Mouse (Mus musculus): Measurements from ENCODE around the gene Afap1l2.

Afap1l2 gene

DNA sequence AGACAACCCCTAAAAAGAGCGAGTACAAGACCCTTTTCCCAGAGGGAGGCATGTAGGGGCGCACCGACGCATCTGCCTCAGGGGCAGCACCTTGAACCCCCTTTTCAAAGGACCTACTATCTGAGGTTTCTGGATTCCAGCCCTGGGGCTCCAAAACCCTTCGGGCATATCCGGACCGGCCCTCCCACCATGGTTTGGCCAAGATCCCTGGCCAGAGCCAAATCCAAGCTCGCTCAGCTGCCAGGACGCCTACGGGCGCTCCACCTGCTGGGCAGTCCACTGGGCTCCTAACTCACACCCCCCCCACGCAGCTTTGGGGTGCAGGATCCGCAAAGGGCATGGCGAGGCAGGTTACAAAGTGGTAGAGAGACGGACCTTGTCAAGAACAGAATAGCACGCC, 737 bp downstream of the Afap1l2 start:
- no peak for ATAC-seq (ENCODE audit: low TSS enrichment)

DNA sequence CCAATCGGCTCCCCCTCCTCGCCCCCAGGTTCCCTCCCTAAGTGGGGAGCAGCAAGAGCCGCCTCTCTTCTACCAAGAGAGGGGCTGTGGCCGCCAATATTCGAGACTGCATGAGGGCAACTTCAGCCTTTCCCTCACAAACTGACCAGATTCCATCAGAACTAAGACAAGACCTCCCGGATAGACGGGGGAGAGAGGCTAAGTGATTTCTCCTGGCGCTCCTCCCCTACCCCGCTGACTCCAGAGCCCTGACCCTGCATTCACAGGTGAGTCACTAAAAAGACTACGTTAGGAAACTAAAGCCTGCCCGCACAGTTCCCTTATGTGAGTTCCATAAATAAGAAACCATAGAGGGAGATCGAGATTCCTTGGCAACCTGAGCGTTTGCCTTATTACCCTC, 1.2 kb downstream of the Afap1l2 start:
- ATAC-seq (ENCODE audit: low TSS enrichment), result no peak

DNA sequence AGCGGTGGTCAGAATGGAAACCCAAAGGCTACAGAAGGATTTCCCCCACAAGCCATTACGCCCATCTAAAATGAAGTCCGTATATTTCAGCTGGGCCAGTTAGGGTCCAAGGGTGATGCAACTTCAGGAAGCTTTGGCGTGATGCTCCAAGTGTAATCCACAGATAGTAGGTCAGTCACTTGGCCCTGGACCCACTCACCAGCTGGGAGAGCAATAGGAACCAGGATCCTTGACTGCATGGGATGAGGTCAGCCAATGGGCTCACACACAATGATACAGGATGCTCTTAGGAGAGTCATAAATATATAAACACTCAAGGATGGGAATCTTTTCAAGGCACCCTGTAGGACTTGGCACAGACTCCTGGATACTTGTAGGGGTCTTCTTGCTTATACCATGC, 3.0 kb downstream of the Afap1l2 start:
- no peak for ATAC-seq (ENCODE audit: low TSS enrichment)

DNA sequence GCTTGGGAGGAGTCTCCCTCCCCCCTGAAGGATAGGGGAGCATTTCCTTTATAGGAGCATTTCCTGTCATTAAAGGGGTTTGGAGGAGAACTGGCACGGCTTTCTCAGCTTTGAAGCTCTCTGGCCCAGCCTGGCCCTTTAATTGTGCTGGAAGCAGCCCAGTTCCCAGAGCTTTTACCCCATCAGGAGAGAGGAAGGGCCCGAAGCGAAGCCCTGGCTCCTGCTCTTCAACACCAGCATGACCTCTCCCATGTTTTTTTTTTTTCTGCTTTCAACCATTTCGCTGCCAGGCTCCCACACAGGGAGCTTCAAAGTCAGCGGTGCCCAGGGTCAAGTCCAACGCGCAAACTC, 4.6 kb downstream of the Afap1l2 start:
- ATAC-seq (ENCODE audit: low TSS enrichment), result no peak

DNA sequence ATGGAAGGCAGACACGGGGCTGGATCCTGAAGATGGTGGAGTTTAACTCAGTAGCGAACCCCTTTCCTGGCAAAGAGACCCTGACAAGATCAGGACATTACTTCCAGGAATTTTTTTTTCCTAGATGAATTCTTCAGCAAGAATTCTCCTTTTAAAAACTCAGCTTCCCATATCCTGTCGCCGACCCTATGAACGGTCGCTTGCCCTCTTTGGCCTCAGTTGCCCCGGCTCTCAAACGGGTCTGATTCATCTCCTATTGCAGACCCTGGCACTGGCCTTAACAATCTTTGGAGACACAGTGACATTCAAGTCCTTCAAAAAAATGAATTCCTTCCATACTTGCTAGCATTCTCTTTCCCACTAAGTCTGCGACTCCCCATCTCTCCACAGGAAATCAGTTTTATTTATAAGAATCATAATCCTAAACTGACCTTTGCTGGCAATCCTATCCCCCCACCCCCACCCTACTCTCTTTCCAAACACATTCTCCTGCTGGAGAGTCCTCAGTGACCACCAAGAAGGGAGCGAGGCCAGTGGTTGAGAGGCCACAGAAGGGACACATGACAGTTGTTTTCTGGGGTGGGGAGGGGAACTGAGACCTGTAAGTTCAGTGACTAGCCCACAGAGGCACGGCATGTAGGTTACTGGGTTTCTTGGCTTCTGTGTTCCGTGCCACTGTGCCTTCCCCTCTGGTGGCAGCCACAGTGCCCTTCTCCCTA, 5.1 kb downstream of the Afap1l2 start:
- ATAC-seq (ENCODE audit: low TSS enrichment), result no peak

DNA sequence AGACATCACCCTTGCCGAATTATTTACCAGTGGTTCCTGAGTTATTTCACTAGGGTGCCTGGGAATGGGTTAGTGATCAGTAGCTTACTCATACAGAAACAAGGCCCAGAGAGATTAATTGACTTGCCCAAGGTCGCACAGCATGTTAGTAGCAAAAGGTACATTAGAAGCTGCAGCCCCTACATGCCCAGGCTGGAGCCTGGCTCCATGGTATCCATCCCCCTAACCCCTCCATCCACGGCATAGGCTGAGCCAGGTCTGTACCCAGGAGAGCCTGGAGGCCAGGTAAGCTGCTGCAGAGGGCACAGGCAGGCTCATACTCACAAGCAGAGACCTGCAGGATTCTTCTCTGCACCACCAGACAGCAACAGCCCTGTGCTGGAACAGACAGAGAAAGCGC, 6.1 kb downstream of the Afap1l2 start:
- no peak for ATAC-seq (ENCODE audit: low TSS enrichment)

DNA sequence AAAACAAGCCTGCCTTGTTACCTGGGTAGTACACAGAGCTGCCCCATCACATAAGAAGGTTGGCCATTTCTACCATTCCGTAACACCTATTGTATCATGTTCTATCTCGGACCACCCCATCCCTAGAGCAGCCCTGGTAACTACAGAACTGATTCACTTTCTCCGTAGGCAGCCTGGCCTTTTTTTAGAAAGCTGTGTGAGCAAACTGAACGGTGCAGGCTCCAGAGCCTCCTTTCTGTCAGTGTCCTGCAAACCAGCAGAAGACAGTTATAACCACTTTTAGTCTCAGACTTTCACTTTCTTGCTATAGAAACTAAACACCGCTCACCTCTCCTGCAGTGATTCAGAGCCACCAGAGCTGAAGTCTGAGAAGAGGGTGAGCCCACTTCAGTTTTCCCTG, 7.4 kb downstream of the Afap1l2 start:
- peak; percentile 75 for ATAC-seq (ENCODE audit: low TSS enrichment)

DNA sequence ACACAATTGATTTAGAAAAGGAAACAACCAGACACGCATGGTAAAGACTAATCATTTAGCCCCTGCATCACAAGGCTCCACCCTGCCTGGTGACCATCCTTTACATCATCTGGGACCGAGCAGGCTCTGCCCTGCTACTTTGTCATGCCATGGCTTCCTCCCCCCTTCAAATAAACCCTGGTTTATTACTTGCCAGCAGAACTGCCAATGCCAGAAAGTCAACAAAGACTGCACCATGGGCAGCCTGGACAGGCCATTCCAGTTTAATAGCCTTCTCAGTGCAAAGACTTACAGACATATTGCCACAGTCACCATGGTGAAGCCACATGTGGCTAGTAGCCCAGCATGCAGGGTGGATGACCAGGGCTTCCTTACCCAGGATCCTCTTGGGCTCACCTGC, 8.2 kb downstream of the Afap1l2 start:
- ATAC-seq (ENCODE audit: low TSS enrichment), result no peak

DNA sequence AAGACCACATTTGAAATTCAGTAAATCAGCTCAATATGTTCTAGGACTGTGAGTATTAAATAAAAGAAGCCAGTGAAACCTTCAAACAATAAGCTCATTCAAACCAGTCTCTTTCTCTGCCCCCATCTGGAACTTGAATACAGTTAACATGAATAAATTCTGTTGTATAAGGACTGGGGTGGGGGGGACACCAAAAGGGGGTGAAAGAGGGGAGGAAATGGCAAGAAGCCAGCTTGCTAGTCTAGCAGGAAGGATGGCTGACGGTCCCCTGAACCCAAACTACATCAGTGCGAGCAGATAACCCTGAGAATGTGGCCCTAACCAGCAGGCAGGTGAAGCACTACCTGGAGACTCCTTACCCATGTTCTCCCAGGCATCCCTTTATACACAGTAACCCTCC, 9.1 kb downstream of the Afap1l2 start:
- ATAC-seq (ENCODE audit: low TSS enrichment), result no peak

DNA sequence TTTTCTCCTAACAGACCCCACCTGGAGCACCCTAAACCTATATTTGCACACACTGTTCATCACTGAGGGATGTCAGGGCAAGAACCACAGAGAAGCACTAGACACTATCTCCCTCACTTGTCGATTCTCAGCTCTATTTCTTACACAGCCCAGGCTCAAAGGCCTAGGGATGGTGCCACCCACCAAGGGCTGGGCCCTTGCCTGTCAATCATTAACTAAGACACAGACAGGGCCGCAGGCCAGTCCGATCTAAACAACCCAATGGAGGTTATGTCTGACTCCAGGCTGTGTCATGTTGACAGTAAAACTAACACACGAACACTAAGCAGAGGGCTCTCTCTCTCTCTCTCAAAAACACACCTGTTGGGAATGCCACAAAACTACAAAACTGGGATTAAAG, 9.7 kb downstream of the Afap1l2 start:
- no peak for ATAC-seq (ENCODE audit: low TSS enrichment)

DNA sequence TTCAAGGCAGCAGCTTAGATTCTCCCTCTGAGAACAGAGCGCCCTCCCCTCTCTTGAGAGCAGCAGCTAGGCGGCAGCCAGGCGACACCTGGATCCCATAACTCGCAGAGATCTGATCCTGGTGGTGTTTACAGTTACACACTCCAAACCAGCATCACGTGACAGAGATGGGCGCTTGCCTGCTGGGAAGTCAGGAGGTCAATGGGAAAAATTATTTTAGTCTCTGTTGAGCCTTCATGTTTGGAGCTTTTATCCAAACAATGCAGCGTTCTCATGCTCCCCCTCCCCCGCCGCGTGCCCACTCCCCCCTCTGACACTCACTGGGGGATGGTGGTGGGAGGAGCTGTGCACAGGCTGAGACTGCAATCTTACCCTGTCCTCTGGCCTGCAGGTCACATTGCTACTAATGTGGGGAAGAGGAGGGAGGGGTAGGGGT, 10.8 kb downstream of the Afap1l2 start:
- no peak for ATAC-seq (ENCODE audit: low TSS enrichment)

DNA sequence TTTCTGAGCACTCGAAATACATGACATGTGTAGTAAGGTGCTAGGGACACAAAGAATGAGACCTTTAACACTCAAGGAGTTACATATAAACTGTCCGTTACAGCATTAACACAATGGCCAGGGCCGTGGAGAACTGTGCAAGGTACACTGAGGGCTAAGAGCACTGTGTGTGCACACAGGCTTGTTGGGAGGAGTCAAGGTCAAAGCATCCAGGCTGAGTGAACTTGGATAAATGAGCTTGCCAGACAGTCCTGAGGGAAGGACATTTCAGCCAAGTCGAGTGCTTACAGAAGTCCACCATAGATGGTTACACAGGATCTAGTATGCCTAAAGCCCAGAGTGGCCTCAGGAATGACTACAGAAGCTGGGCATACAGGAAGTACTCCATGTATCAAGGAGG, 12.6 kb downstream of the Afap1l2 start:
- ATAC-seq (ENCODE audit: low TSS enrichment), result no peak

DNA sequence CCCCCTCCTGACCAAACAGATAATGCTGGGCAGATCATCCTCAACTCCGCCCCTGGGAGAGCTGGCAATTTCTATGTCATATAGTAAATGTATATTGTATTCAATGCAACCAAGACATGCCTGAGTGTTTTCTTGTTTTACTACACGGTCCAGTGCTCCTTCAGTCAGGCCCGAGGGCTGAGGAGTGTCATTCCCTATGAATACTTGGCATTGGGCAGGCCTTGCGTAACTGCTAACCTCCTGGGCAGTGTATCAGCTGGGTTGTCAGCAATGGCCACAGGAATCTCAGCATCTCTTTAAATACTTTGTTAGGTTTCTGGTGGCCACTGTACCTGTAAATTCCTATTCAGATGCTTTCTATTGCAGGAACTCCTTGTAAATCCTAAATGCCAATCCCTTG, 13.4 kb downstream of the Afap1l2 start:
- ATAC-seq (ENCODE audit: low TSS enrichment), result no peak

DNA sequence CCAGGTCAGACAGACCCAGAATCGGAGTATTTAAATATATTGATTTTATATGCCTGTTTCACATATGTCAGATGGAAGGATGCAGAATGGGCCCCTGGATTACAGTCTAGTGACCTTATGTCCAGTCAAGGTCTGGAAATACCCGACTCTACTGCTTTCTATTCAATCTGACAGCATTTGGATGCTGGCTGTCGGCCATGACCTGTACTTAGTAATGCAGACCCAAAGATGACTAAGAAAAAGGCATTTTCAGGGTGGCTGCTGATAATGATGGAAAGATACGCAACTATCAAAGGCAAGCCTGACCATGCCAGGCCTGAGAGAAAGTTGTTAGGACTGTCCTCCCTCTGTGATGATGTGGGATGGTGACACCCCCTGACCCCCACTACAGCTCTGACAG, 14.3 kb downstream of the Afap1l2 start:
- no peak for ATAC-seq (ENCODE audit: low TSS enrichment)

DNA sequence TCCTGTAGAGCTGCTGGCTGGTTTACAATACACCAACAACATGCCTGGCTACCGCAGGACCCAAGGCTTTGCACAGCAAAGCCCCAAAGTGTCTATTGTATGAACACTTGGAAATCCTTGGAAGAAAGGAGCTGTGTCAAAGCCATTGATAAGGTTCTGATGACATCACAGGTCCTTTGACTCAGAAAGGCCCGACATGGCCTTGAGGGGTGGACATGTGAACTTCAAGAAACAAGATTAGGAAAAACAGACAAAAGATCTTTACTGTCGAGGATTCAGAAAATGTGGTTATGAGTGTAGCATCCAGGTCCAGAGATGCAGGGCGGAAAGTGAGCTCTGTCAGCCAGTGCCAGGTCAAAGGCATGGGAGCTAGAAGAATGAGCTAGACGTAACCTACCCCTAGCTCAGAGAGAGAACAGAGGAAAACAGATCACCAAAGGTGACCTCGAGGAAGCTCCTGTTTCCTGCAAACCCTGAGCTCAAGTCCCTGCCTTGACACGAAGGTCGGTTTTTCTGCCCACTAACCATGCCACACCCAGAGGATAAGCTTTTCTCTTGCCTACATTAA, 15.0 kb downstream of the Afap1l2 start:
- no peak for ATAC-seq (ENCODE audit: low TSS enrichment)

DNA sequence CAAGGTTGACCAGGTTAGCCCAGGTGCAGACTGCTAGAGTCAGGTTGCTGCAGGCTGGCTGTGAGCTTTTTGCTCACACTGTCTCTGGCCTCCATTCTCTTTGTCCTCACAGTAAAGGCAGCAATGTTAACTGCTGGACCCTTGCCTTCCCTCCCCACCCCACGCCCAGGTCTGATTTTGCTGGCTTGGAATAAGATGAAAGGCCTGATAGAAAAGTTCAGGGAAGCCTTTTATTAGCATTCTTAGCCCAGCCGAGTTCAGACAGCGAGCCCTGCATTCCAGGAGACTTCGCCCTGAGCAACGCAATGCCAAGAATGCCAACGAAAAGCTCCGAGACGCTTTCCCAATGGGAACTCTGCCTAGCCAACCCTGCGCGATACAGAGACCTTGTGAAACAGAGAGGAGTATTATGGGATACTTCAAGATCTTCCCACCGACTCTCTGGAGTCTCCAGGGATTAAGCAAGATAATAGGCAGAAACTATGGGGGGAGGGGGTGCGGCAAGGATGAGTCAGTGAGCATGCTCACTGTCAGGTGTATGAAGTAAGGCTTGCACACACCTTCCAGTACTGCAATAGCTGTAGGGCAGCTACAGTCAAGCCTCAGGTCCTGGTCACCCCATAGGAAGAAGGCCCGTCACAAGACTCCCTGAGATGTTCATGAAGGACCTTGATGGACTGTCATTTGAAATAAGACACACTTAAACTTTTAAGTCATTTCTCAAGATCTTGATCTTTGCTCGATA, 17.5 kb downstream of the Afap1l2 start:
- ATAC-seq (ENCODE audit: low TSS enrichment), result no peak

DNA sequence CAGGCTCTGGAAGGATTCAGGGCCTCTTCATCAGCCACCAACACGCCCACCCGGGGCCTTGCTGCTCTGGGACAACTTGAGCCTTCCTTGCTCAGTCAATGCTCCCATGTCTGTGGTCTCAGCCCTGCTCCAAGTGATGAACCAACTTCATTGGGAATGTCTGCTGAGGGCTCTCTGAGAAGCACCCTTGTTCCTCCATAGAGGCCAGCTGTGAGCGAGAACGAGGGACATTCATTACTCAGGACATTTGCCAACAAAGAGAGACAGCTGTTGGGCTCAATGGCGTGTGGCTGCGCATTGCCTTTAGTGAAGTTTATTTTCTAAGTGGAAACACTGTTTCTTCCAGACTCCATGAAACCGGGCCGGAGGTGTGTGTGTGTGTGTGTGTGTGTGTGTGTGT, 18.9 kb downstream of the Afap1l2 start:
- no peak for ATAC-seq (ENCODE audit: low TSS enrichment)

DNA sequence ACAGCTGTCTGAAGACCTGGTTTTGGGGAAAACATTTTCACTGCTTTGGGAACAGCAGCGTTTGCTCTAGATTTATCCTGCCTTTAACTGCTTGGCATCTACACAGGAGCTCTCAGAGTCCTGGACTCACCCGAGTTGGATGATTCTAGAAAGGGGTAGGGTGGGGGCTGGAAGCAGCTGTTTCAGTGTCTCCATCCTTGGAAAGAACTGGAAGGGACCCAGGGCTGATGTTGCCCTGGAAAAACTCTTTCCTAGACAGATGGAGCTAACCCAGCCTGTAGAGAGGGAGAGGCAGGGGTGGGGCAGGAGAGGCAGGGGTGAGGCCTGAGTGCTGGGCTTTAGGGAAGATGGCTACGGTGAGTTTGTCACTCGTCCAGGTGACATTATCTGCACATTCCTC, 23.8 kb downstream of the Afap1l2 start:
- peak; percentile 67 for ATAC-seq (ENCODE audit: low TSS enrichment)

DNA sequence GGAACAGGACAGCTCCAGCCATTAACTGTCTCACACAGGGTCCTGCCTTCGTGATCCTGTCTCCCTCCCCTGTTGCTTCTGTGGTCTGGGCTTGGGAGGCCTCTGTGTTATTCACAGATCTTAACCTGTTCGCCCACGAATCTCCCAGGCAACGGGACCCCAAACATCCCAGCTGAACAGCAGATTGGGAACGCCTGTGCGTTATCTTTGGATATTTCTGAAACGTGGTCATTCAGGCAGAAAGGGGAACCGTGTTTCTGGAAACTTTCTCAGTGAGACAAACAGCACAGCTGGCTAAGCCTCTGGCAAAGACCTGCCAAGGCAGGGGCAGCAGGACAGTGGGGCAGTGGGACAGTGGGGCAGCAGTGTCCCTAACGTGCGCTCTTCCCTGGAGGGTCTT, 24.3 kb downstream of the Afap1l2 start:
- no peak for ATAC-seq (ENCODE audit: low TSS enrichment)

DNA sequence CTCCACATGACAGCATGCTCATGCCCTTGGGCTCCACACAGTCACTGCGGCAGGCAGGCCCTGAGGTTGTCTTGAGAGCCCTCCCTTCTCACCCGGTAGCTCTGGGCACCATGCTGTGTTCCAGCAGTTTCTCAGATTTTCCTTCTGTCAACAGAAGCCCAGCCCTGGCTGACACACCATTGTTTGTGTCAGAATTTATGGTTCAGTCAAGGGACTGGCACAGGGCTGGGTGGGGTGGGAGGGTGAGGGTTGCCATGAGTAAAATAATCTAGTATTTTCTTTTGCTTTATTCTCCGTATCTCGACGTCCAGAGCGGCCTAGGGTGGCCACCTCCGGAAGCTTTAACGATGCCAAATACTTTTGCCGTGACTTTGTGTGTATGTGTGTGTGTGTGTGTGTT, 26.3 kb downstream of the Afap1l2 start:
- ATAC-seq (ENCODE audit: low TSS enrichment), result no peak

DNA sequence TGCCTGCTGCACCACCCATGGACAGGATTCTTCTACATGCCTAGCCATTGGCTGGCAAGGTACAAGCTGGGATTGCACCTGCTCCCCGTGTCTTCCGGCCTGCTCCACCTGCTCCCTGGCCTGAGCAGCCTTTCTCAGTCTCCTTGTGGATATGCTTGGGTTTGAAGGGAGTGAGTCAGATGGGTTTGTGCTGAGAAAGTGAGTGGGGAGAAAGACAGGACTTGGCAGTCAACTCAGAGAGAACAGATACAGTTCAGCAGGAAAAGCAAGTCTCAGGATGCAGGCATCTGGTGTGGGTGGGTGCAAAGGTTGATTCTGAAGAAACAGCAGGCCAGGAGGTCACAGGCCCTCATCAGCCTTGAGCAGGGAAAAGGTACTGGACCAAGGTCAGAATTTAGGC, 27.2 kb downstream of the Afap1l2 start:
- ATAC-seq (ENCODE audit: low TSS enrichment), result peak; percentile 84

DNA sequence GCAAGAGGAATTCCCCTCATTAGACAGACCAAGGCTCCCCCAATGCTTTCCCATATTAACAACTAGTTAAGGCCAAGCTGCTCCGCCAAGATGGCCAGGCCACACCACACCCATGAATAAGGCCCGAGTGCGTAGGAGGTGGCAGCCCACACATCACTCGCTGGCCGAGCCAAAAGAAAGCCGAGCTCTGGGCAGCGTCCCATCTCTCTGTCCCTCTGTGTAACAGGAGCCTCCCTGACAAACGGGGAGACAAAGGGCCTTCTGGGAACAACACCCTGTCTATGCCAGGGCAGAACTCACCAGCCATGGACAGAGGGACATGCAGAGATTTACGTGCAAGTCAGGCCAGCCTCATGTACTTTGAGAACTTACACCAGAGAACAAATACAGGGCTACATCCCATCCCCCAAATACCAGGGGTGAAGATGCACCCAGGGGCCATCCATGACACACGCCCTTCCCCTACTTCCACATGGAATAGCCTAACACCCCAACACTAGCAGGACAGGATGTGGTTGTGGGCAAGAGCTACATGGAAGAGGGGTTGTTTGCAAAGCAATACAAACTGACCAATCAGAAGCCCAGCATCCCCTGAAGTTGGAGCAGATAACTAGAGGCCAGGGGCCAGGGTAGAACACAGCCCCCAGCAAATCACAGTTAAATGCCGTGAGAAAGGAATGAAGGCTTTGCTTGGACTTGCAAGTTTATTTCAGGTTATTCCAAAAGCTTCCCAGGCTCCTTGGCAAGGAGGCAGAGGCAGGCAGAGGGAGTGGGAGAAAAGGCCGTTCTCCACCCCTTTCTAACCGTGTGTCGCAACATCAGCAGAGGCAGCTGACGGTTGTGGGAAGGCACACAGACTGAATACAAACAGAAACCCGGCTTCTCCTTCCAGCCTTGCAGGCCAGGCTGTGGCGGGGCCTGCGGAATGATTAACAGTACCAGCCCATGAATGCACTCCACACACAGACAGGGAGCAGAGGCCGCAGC, 30.8 kb downstream of the Afap1l2 start:
- ATAC-seq (ENCODE audit: low TSS enrichment), result peak; percentile 74

All from frontal cortex, adult (tissue).